Comparison of ENCODE assay signal across 14 mouse cellular contexts in genomic region chr16:20338616-20339015, GRCm38 (mm10). TPM values are rescaled to one million over a fixed set of nuclear protein-coding genes. Genes with fewer than 3 reads are reported as not detected.
A peak's percentile ranks its signal among the peaks of the same experiment; 100 is the strongest.
DNase-seq lines count a peak whose midpoint lies in the region.
"Had no signal": no experiment of that assay in that cellular context is flagged by ENCODE, and none has a peak within 500 bp of the region (broad histone marks: within the 10 kb centered on the region; RNA-seq: fewer than 3 reads in every experiment).

No protein-coding gene starts in this region.

- DNase-seq in ZHBTc4 (ENCODE audit: low read depth, low spot score), result peak; percentile 45
- peak; percentile 13 to 28 for DNase-seq in frontal cortex, postnatal 25 days (ENCODE audit: low spot score in 2 of 2)
- DNase-seq in layer of hippocampus, postnatal 25 days (ENCODE audit: extremely low spot score in 1 of 2, low spot score in 1 of 2), result peak; percentile 20 to 21
- DNase-seq in right cerebral cortex, adult 2 months (ENCODE audit: low spot score in 2 of 2), result peak; percentile 73 to 79
- no peak for DNase-seq in adrenal gland, postnatal 14 days
- DNase-seq in embryo, embryonic 11 days, result no peak
- DNase-seq in spleen, adult 12 weeks (ENCODE audit: low spot score), result no peak
- DNase-seq in urinary bladder, postnatal 4 days (ENCODE audit: low spot score in 2 of 2), result no peak
- DNase-seq: cerebellum, postnatal 14 days; heart, postnatal 36 days; kidney, adult 2 months; kidney, postnatal 25 days; lung, embryonic 14.5 days; thymus, postnatal 25 days had no signal

RNA-seq across cellular contexts. Expression of gene Cyp2ab1, which starts 13.4 kb away (rescaled TPM):
- total RNA-seq in layer of hippocampus, postnatal 25 days (2021), result not detected
- 0.34 and 0.70 TPM in 2 replicates for total RNA-seq in adrenal gland, postnatal 14 days (2021)

RNA-seq across cellular contexts. Expression of gene Parl, which starts 36.4 kb away (rescaled TPM):
- total RNA-seq in layer of hippocampus, postnatal 25 days (2021), result 10 to 100 TPM; 53.5 to 64.1 TPM
- total RNA-seq in adrenal gland, postnatal 14 days (2021), result 122 and 147 TPM in 2 replicates

Comparison
In these comparisons a context has a peak if more than half of its experiments do, and no peak if none do; other contexts are left out.
1. DNase-seq: peak in ZHBTc4 (single experiment), frontal cortex, postnatal 25 days (2 of 2), layer of hippocampus, postnatal 25 days (2 of 2) and right cerebral cortex, adult 2 months (2 of 2); none in adrenal gland, postnatal 14 days (single experiment), embryo, embryonic 11 days (single experiment), spleen, adult 12 weeks (single experiment) and urinary bladder, postnatal 4 days (0 of 2).